Mouse (Mus musculus): Measurements from ENCODE around the gene Pramel7. TPM values are rescaled to one million over a fixed set of nuclear protein-coding genes. Genes with fewer than 3 reads are reported as not detected.
"Not testable (repeated sequence)": the region's sequence is repeated elsewhere in the genome, so short reads cannot be mapped to it uniquely, and the experiment has no call there.

The Pramel7 gene
- polyA plus RNA-seq (2014; fragmentation: Nextera tagmentation; extraction: Ambion mirVana): not detected in 2 replicates

DNA sequence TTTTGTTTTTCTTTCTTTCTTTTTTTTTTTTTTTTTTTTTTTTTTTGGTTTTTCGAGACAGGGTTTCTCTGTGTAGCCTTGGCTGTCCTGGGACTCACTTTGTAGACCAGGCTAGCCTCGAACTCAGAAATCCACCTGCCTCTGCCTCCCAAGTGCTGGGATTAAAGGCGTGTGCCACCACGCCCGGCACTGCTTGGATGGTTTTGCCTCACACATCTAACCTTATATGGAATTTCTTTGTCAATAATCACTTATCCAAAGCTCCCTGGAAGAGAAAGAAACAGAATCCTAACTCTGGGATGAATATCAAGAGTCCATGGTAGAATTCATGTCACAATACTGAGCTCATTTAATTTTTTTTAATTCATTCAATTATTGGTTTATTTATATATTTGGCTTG lies at the start of gene Pramel7:
Gene Pramel7, minus strand, starts transcription at position 101 of the 400 bp plus-strand sequence.
- H3K9me3 ChIP-seq (ENCODE audit: control insufficient read depth, low read length); H3K4me3 ChIP-seq (ENCODE audit: low read depth, low read length); DNase-seq (ENCODE audit: low spot score, missing footprints); H3K4me1 ChIP-seq (ENCODE audit: control insufficient read depth, insufficient read depth, low read length); H3K4me2 ChIP-seq; H3K36me3 ChIP-seq (ENCODE audit: control insufficient read depth, insufficient read depth, low read length); H3K27me3 ChIP-seq (ENCODE audit: control insufficient read depth, insufficient read depth, low read length); H3K27ac ChIP-seq (ENCODE audit: low read depth, low read length); ATAC-seq (ENCODE audit: low FRiP score); H3K9ac ChIP-seq (ENCODE audit: low read length): not testable (repeated sequence)
- 76% methylated on average over 4 of the region's 5 CpGs for WGBS

DNA sequence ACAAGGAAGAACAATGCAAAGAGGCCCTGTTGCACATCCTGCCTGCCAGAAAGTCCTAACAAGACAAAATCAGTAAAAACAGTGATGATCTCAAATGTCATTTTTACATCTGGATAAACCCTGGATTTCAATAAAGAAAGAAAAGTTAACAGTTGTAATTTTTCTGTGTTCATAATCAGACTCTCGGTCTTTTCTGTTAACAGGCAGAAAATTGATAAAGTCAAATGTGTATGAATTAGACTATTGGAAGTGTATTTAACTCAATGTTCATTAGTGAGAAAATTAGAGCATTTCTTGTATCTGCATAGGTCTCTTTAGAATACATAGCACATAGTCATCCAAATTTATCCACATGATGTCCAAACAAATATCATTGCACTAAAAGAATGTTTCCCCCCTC lies 48.5 kb upstream of the Pramel7 start, which contains the start of gene Olfr1128:
Gene Olfr1128, minus strand, starts transcription at position 101 of the 400 bp plus-strand sequence.
- no peaks in the 10 kb centered on the region for H3K4me1 ChIP-seq (ENCODE audit: control insufficient read depth, insufficient read depth, low read length)
- no peak within 1 kb of the TSS for H3K27ac ChIP-seq (ENCODE audit: low read depth, low read length)
- no peak within 1 kb of the TSS for H3K4me2 ChIP-seq
- H3K36me3 ChIP-seq (ENCODE audit: control insufficient read depth, insufficient read depth, low read length): no peaks in the 10 kb centered on the region; the same call in 1 of the 2 replicates
- WGBS: 96% methylated on average over 1 of the region's 1 CpGs
- DNase-seq (ENCODE audit: low spot score, missing footprints) (no peak), ATAC-seq (ENCODE audit: low FRiP score) (no peak)
- no peaks in the 10 kb centered on the region for H3K27me3 ChIP-seq (ENCODE audit: control insufficient read depth, insufficient read depth, low read length)
- H3K4me3 ChIP-seq (ENCODE audit: low read depth, low read length): no peak within 1 kb of the TSS
- H3K9ac ChIP-seq (ENCODE audit: low read length): no peak within 1 kb of the TSS
- H3K9me3 ChIP-seq (ENCODE audit: control insufficient read depth, low read length): no peaks in the 10 kb centered on the region

DNA sequence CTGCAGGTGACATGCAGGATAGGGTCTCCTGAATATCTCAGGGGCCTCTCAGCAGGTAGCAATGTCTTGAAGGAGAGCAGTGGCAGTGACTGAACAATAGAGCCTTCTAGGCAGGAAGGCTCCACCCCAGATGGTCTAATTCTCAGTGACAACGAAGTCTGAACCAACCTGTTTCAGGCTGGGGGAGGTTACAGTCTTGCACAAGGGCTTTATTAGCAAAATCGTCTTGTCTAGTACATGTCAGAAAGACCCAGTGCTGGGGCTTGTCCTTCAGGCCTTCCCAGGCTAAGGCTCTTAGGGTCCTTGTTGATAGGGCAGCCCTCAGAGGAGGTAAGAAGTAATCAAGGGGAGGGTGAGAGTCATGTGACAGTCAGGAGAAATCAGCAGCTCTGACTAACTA lies 37.9 kb upstream of the Pramel7 start:
- H3K27me3 ChIP-seq (ENCODE audit: control insufficient read depth, insufficient read depth, low read length): no peaks in the 10 kb centered on the region
- ATAC-seq (ENCODE audit: low FRiP score) (no peak), DNase-seq (ENCODE audit: low spot score, missing footprints) (no peak)
- H3K9ac ChIP-seq (ENCODE audit: low read length): no peak overlapping the region
- WGBS: 56% methylated on average over 2 of the region's 2 CpGs
- H3K9me3 ChIP-seq (ENCODE audit: control insufficient read depth, low read length): no peaks in the 10 kb centered on the region
- no peak overlapping the region for H3K4me2 ChIP-seq
- no peaks in the 10 kb centered on the region for H3K36me3 ChIP-seq (ENCODE audit: control insufficient read depth, insufficient read depth, low read length)
- no peak overlapping the region for H3K27ac ChIP-seq (ENCODE audit: low read depth, low read length)
- no peaks in the 10 kb centered on the region for H3K4me1 ChIP-seq (ENCODE audit: control insufficient read depth, insufficient read depth, low read length)
- H3K4me3 ChIP-seq (ENCODE audit: low read depth, low read length): no peak overlapping the region

DNA sequence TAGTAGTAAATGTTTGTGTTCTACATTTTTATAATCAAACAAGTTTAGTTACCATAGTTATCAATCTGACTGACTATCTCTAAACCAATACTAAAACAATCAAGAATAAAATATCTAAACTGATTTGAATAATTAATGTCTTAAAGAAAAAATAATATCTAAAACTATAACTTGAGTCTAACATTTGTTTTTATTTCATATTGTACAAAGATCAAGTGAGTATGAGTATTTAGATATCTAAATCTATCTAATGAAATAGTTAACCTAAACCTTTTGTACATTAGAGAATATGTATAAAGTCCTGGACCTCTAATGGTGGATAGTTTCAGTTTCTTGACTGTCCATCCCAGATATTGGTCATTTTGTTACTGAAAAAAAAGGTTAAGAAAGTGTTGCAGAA lies 34.6 kb upstream of the Pramel7 start, which contains the start of gene Olfr153:
Gene Olfr153, plus strand, starts transcription at position 301 of the 400 bp plus-strand sequence.
- no peak within 1 kb of the TSS for H3K9ac ChIP-seq (ENCODE audit: low read length)
- H3K4me3 ChIP-seq (ENCODE audit: low read depth, low read length): no peak within 1 kb of the TSS
- DNase-seq (ENCODE audit: low spot score, missing footprints) (no peak), ATAC-seq (ENCODE audit: low FRiP score) (no peak)
- H3K4me2 ChIP-seq: no peak within 1 kb of the TSS
- no peaks in the 10 kb centered on the region for H3K36me3 ChIP-seq (ENCODE audit: control insufficient read depth, insufficient read depth, low read length)
- no peaks in the 10 kb centered on the region for H3K27me3 ChIP-seq (ENCODE audit: control insufficient read depth, insufficient read depth, low read length)
- H3K4me1 ChIP-seq (ENCODE audit: control insufficient read depth, insufficient read depth, low read length): no peaks in the 10 kb centered on the region
- no peak within 1 kb of the TSS for H3K27ac ChIP-seq (ENCODE audit: low read depth, low read length)
- H3K9me3 ChIP-seq (ENCODE audit: control insufficient read depth, low read length): no peaks in the 10 kb centered on the region

GRCm38 (mm10) chr2:87525899-87526616 lies 29.2 kb upstream of the Pramel7 start:
- WGBS: 23% methylated on average over 38 of the region's 39 CpGs
- H3K27me3 ChIP-seq (ENCODE audit: control insufficient read depth, insufficient read depth, low read length); H3K27ac ChIP-seq (ENCODE audit: low read depth, low read length); H3K4me1 ChIP-seq (ENCODE audit: control insufficient read depth, insufficient read depth, low read length); H3K9me3 ChIP-seq (ENCODE audit: control insufficient read depth, low read length); H3K9ac ChIP-seq (ENCODE audit: low read length); H3K36me3 ChIP-seq (ENCODE audit: control insufficient read depth, insufficient read depth, low read length): not testable (repeated sequence)
- DNase-seq (ENCODE audit: low spot score, missing footprints): peak; percentile 89
- H3K4me2 ChIP-seq: peak overlapping the region; percentile 38
- peak; percentile 89 for ATAC-seq (ENCODE audit: low FRiP score)
- peak overlapping the region; percentile 11; the same call in 1 of the 2 replicates for H3K4me3 ChIP-seq (ENCODE audit: low read depth, low read length)

- H3K9ac ChIP-seq (ENCODE audit: low read length): no peak overlapping the region
- 84% methylated on average over 4 of the region's 4 CpGs for WGBS
- H3K9me3 ChIP-seq (ENCODE audit: control insufficient read depth, low read length): no peaks in the 10 kb centered on the region
- ATAC-seq (ENCODE audit: low FRiP score): no peak
- no peak overlapping the region for H3K27ac ChIP-seq (ENCODE audit: low read depth, low read length)
- H3K36me3 ChIP-seq (ENCODE audit: control insufficient read depth, insufficient read depth, low read length): no peaks in the 10 kb centered on the region
- H3K4me2 ChIP-seq: no peak overlapping the region
- no peak for DNase-seq (ENCODE audit: low spot score, missing footprints)
- no peak overlapping the region for H3K4me3 ChIP-seq (ENCODE audit: low read depth, low read length)
- H3K4me1 ChIP-seq (ENCODE audit: control insufficient read depth, insufficient read depth, low read length): no peaks in the 10 kb centered on the region
- H3K27me3 ChIP-seq (ENCODE audit: control insufficient read depth, insufficient read depth, low read length): no peaks in the 10 kb centered on the region
Measured at GRCm38 (mm10) chr2:87520651-87521050, 23.8 kb upstream of the Pramel7 start.

GRCm38 (mm10) chr2:87516581-87516980 lies 19.7 kb upstream of the Pramel7 start:
- 88% methylated on average over 3 of the region's 3 CpGs for WGBS
- Histone ChIP-seq H3K36me3 (ENCODE audit: control insufficient read depth, insufficient read depth, low read length) (no peaks in the 10 kb centered on the region), H3K9ac (ENCODE audit: low read length) (no peak overlapping the region), H3K4me3 (ENCODE audit: low read depth, low read length) (no peak overlapping the region), H3K4me1 (ENCODE audit: control insufficient read depth, insufficient read depth, low read length) (no peaks in the 10 kb centered on the region), H3K9me3 (ENCODE audit: control insufficient read depth, low read length) (no peaks in the 10 kb centered on the region), H3K4me2 (no peak overlapping the region), H3K27me3 (ENCODE audit: control insufficient read depth, insufficient read depth, low read length) (no peaks in the 10 kb centered on the region), H3K27ac (ENCODE audit: low read depth, low read length) (no peak overlapping the region)
- ATAC-seq (ENCODE audit: low FRiP score) (no peak), DNase-seq (ENCODE audit: low spot score, missing footprints) (no peak)

GRCm38 (mm10) chr2:87515457-87516060 lies 18.7 kb upstream of the Pramel7 start:
- Histone ChIP-seq H3K27ac (ENCODE audit: low read depth, low read length) (no peak overlapping the region), H3K4me3 (ENCODE audit: low read depth, low read length) (no peak overlapping the region), H3K4me1 (ENCODE audit: control insufficient read depth, insufficient read depth, low read length) (no peaks in the 10 kb centered on the region), H3K36me3 (ENCODE audit: control insufficient read depth, insufficient read depth, low read length) (no peaks in the 10 kb centered on the region), H3K4me2 (no peak overlapping the region), H3K9me3 (ENCODE audit: control insufficient read depth, low read length) (no peaks in the 10 kb centered on the region), H3K27me3 (ENCODE audit: control insufficient read depth, insufficient read depth, low read length) (no peaks in the 10 kb centered on the region), H3K9ac (ENCODE audit: low read length) (no peak overlapping the region)
- no peak for ATAC-seq (ENCODE audit: low FRiP score)
- no peak for DNase-seq (ENCODE audit: low spot score, missing footprints)
- WGBS: 83% methylated on average over 7 of the region's 8 CpGs

DNA sequence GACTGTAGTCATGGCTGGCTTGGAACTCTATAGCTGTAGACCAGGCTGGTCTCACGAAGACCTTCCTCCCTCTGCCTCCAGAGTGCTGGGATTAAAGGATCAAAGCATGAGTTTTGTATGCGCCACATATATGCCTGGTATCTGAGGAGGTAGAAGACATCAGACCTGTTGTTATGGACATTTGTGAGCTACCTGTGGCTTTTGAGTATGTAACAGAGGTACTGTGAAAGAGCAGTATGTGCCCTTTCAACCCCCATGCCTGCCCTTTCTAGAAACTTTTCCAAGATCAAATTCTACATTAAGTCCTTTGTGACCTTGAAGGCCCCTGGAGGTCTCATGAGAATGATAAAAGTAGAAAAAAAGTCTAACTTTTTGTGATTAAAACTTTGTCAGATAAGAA lies 18.2 kb upstream of the Pramel7 start:
- no peak for ATAC-seq (ENCODE audit: low FRiP score)
- Histone ChIP-seq H3K27ac (ENCODE audit: low read depth, low read length) (no peak overlapping the region), H3K9ac (ENCODE audit: low read length) (no peak overlapping the region), H3K36me3 (ENCODE audit: control insufficient read depth, insufficient read depth, low read length) (no peaks in the 10 kb centered on the region), H3K27me3 (ENCODE audit: control insufficient read depth, insufficient read depth, low read length) (no peaks in the 10 kb centered on the region), H3K9me3 (ENCODE audit: control insufficient read depth, low read length) (no peaks in the 10 kb centered on the region), H3K4me3 (ENCODE audit: low read depth, low read length) (no peak overlapping the region), H3K4me2 (no peak overlapping the region), H3K4me1 (ENCODE audit: control insufficient read depth, insufficient read depth, low read length) (no peaks in the 10 kb centered on the region)
- DNase-seq (ENCODE audit: low spot score, missing footprints): no peak
- WGBS: 83% methylated on average over 2 of the region's 2 CpGs
